Mouse (Mus musculus): ENCODE measurements around the gene Unc5b. TPM values are rescaled to one million over a fixed set of nuclear protein-coding genes. Genes with fewer than 3 reads are reported as not detected.

Unc5b gene
- polyA plus RNA-seq, 1 experiment from 2014 or later: 15.6 TPM

GRCm38 (mm10) chr10:60832664-60833173, 1.3 kb upstream of the Unc5b start:
- no peaks in the 10 kb centered on the region; the same call in 1 of the 2 replicates for H3K27me3 ChIP-seq (ENCODE audit: control insufficient read depth, insufficient read depth, low read length)
- no peaks in the 10 kb centered on the region for H3K9me3 ChIP-seq (replicated peaks; ENCODE audit: control insufficient read depth, low read length)
- no peak overlapping the region for H3K27ac ChIP-seq (ENCODE audit: low read depth, low read length)
- H3K9ac ChIP-seq (ENCODE audit: low read depth, low read length): no peak overlapping the region
- H3K4me2 ChIP-seq: no peak overlapping the region
- ATAC-seq (replicated peaks; ENCODE audit: insufficient number of reproducible peaks, low FRiP score, low TSS enrichment): no peak
- H3K36me3 ChIP-seq (ENCODE audit: control insufficient read depth, insufficient read depth, low read length): no peaks in the 10 kb centered on the region
- WGBS (ENCODE audit: insufficient replicate concordance): 67% methylated on average over 12 of the region's 12 CpGs
- no peak overlapping the region for H3K4me3 ChIP-seq (ENCODE audit: low read depth, low read length)
- H3K4me1 ChIP-seq (ENCODE audit: control insufficient read depth, insufficient read depth, low read length): peaks cover 22% of the 10 kb centered on the region

GRCm38 (mm10) chr10:60830556-60831350, 628 bp downstream of the Unc5b start:
- peak overlapping the region; percentile 97 for H3K27ac ChIP-seq (ENCODE audit: low read depth, low read length)
- H3K27me3 ChIP-seq (ENCODE audit: control insufficient read depth, insufficient read depth, low read length): no peaks in the 10 kb centered on the region; the same call in 1 of the 2 replicates
- peak overlapping the region; percentile 97 for H3K4me3 ChIP-seq (ENCODE audit: low read depth, low read length)
- no peaks in the 10 kb centered on the region for H3K9me3 ChIP-seq (replicated peaks; ENCODE audit: control insufficient read depth, low read length)
- peak; percentile 32; the same call in 1 of the 2 replicates for ATAC-seq (replicated peaks; ENCODE audit: insufficient number of reproducible peaks, low FRiP score, low TSS enrichment)
- no peaks in the 10 kb centered on the region for H3K36me3 ChIP-seq (ENCODE audit: control insufficient read depth, insufficient read depth, low read length)
- H3K4me1 ChIP-seq (ENCODE audit: control insufficient read depth, insufficient read depth, low read length): peaks cover 36% of the 10 kb centered on the region
- peak overlapping the region; percentile 96 for H3K9ac ChIP-seq (ENCODE audit: low read depth, low read length)
- H3K4me2 ChIP-seq: peak overlapping the region; percentile 90
- under 1% methylated on average over 78 of the region's 78 CpGs for WGBS (ENCODE audit: insufficient replicate concordance)

- WGBS (ENCODE audit: insufficient replicate concordance): 1% methylated on average over 11 of the region's 11 CpGs
- peaks cover 44% of the 10 kb centered on the region for H3K4me1 ChIP-seq (ENCODE audit: control insufficient read depth, insufficient read depth, low read length)
- H3K27ac ChIP-seq (ENCODE audit: low read depth, low read length): peak overlapping the region; percentile 97; the same call in 1 of the 2 replicates
- ATAC-seq (replicated peaks; ENCODE audit: insufficient number of reproducible peaks, low FRiP score, low TSS enrichment): no peak
- H3K36me3 ChIP-seq (ENCODE audit: control insufficient read depth, insufficient read depth, low read length): no peaks in the 10 kb centered on the region
- no peaks in the 10 kb centered on the region; the same call in 1 of the 2 replicates for H3K27me3 ChIP-seq (ENCODE audit: control insufficient read depth, insufficient read depth, low read length)
- H3K4me3 ChIP-seq (ENCODE audit: low read depth, low read length): peak overlapping the region; percentile 97
- no peaks in the 10 kb centered on the region for H3K9me3 ChIP-seq (replicated peaks; ENCODE audit: control insufficient read depth, low read length)
- peak overlapping the region; percentile 90 for H3K4me2 ChIP-seq
- peak overlapping the region; percentile 96 for H3K9ac ChIP-seq (ENCODE audit: low read depth, low read length)
Observed at GRCm38 (mm10) chr10:60830000-60830399, 1.4 kb downstream of the Unc5b start.

- H3K36me3 ChIP-seq (ENCODE audit: control insufficient read depth, insufficient read depth, low read length): no peaks in the 10 kb centered on the region
- no peaks in the 10 kb centered on the region; the same call in 1 of the 2 replicates for H3K27me3 ChIP-seq (ENCODE audit: control insufficient read depth, insufficient read depth, low read length)
Observed at GRCm38 (mm10) chr10:60829071-60829470, 2.3 kb downstream of the Unc5b start.

GRCm38 (mm10) chr10:60827901-60828670, 3.3 kb downstream of the Unc5b start:
- peaks cover 63% of the 10 kb centered on the region for H3K4me1 ChIP-seq (ENCODE audit: control insufficient read depth, insufficient read depth, low read length)
- no peaks in the 10 kb centered on the region for H3K9me3 ChIP-seq (replicated peaks; ENCODE audit: control insufficient read depth, low read length)
- H3K27ac ChIP-seq (ENCODE audit: low read depth, low read length): peak overlapping the region; percentile 78
- 40% methylated on average over 17 of the region's 17 CpGs for WGBS (ENCODE audit: insufficient replicate concordance)
- peak overlapping the region; percentile 96 for H3K9ac ChIP-seq (ENCODE audit: low read depth, low read length)
- H3K4me2 ChIP-seq: peak overlapping the region; percentile 90
- H3K36me3 ChIP-seq (ENCODE audit: control insufficient read depth, insufficient read depth, low read length): no peaks in the 10 kb centered on the region
- H3K4me3 ChIP-seq (ENCODE audit: low read depth, low read length): peak overlapping the region; percentile 97
- ATAC-seq (replicated peaks; ENCODE audit: insufficient number of reproducible peaks, low FRiP score, low TSS enrichment): no peak
- H3K27me3 ChIP-seq (ENCODE audit: control insufficient read depth, insufficient read depth, low read length): no peaks in the 10 kb centered on the region; the same call in 1 of the 2 replicates

More at GRCm38 (mm10) chr10:60829071-60829470, 2.3 kb downstream of the Unc5b start:
- Histone ChIP-seq H3K4me3 (ENCODE audit: low read depth, low read length) (peak overlapping the region; percentile 97), H3K4me1 (ENCODE audit: control insufficient read depth, insufficient read depth, low read length) (peaks cover 53% of the 10 kb centered on the region), H3K9me3 (replicated peaks; ENCODE audit: control insufficient read depth, low read length) (no peaks in the 10 kb centered on the region), H3K9ac (ENCODE audit: low read depth, low read length) (peak overlapping the region; percentile 96), H3K27ac (ENCODE audit: low read depth, low read length) (peak overlapping the region; percentile 46; the same call in 1 of the 2 replicates), H3K4me2 (peak overlapping the region; percentile 90)
- no peak for ATAC-seq (replicated peaks; ENCODE audit: insufficient number of reproducible peaks, low FRiP score, low TSS enrichment)
- 46% methylated on average over 6 of the region's 6 CpGs for WGBS (ENCODE audit: insufficient replicate concordance)

- peak overlapping the region; percentile 78 for H3K27ac ChIP-seq (ENCODE audit: low read depth, low read length)
- peak overlapping the region; percentile 97 for H3K4me3 ChIP-seq (ENCODE audit: low read depth, low read length)
- WGBS (ENCODE audit: insufficient replicate concordance): 13% methylated on average over 5 of the region's 5 CpGs
- peak overlapping the region; percentile 90 for H3K4me2 ChIP-seq
- no peaks in the 10 kb centered on the region for H3K9me3 ChIP-seq (replicated peaks; ENCODE audit: control insufficient read depth, low read length)
- no peaks in the 10 kb centered on the region for H3K27me3 ChIP-seq (ENCODE audit: control insufficient read depth, insufficient read depth, low read length)
- peak overlapping the region; percentile 96 for H3K9ac ChIP-seq (ENCODE audit: low read depth, low read length)
- no peak for ATAC-seq (replicated peaks; ENCODE audit: insufficient number of reproducible peaks, low FRiP score, low TSS enrichment)
- H3K4me1 ChIP-seq (ENCODE audit: control insufficient read depth, insufficient read depth, low read length): peaks cover 71% of the 10 kb centered on the region
- H3K36me3 ChIP-seq (ENCODE audit: control insufficient read depth, insufficient read depth, low read length): no peaks in the 10 kb centered on the region
Observed at GRCm38 (mm10) chr10:60827266-60827665, 4.1 kb downstream of the Unc5b start.

- peaks cover 76% of the 10 kb centered on the region for H3K4me1 ChIP-seq (ENCODE audit: control insufficient read depth, insufficient read depth, low read length)
- H3K36me3 ChIP-seq (ENCODE audit: control insufficient read depth, insufficient read depth, low read length): no peaks in the 10 kb centered on the region
- 4% methylated on average over 34 of the region's 34 CpGs for WGBS (ENCODE audit: insufficient replicate concordance)
- H3K4me3 ChIP-seq (ENCODE audit: low read depth, low read length): peak overlapping the region; percentile 97
- peak overlapping the region; percentile 90 for H3K4me2 ChIP-seq
- no peaks in the 10 kb centered on the region for H3K9me3 ChIP-seq (replicated peaks; ENCODE audit: control insufficient read depth, low read length)
- no peaks in the 10 kb centered on the region for H3K27me3 ChIP-seq (ENCODE audit: control insufficient read depth, insufficient read depth, low read length)
- H3K9ac ChIP-seq (ENCODE audit: low read depth, low read length): peak overlapping the region; percentile 96
- ATAC-seq (replicated peaks; ENCODE audit: insufficient number of reproducible peaks, low FRiP score, low TSS enrichment): no peak
- peak overlapping the region; percentile 78 for H3K27ac ChIP-seq (ENCODE audit: low read depth, low read length)
Observed at GRCm38 (mm10) chr10:60826461-60827237, 4.7 kb downstream of the Unc5b start.

- no peaks in the 10 kb centered on the region for H3K36me3 ChIP-seq (ENCODE audit: control insufficient read depth, insufficient read depth, low read length)
- no peak for ATAC-seq (replicated peaks; ENCODE audit: insufficient number of reproducible peaks, low FRiP score, low TSS enrichment)
- peak overlapping the region; percentile 78 for H3K27ac ChIP-seq (ENCODE audit: low read depth, low read length)
- peak overlapping the region; percentile 90 for H3K4me2 ChIP-seq
- 43% methylated on average over 6 of the region's 6 CpGs for WGBS (ENCODE audit: insufficient replicate concordance)
- peak overlapping the region; percentile 97 for H3K4me3 ChIP-seq (ENCODE audit: low read depth, low read length)
- peaks cover 81% of the 10 kb centered on the region for H3K4me1 ChIP-seq (ENCODE audit: control insufficient read depth, insufficient read depth, low read length)
- H3K9me3 ChIP-seq (replicated peaks; ENCODE audit: control insufficient read depth, low read length): no peaks in the 10 kb centered on the region
- H3K27me3 ChIP-seq (ENCODE audit: control insufficient read depth, insufficient read depth, low read length): no peaks in the 10 kb centered on the region
- H3K9ac ChIP-seq (ENCODE audit: low read depth, low read length): peak overlapping the region; percentile 96
Observed at GRCm38 (mm10) chr10:60825955-60826354, 5.4 kb downstream of the Unc5b start.

Data from heart, embryonic 11.5 days (tissue).